Mouse (Mus musculus) intestine, embryonic 16.5 days (tissue): ENCODE measurements at regions not wholly inside any gene's neighbourhood (a gene's known extent, or its start where the extent isn't known, plus 50 kb on each side); places are given as distances from the start of the nearest gene placed in this dataset.

ENCODE experiments used
- ATAC-seq: fragments of 200-750 bp; cut with Nextera tagmentation; 2 replicates; pipeline ENCODE4 v1.8.0; 2017; ENCODE audit warnings: moderate TSS enrichment, moderate library complexity
- H3K27ac ChIP-seq: fragments of 300-500 bp; sonication (generic); 2 replicates; pipeline ENCODE4 v1.5.1; 2014; ENCODE audit warnings: mild to moderate bottlenecking, low read length
- H3K27me3 ChIP-seq: fragments of 300-500 bp; sonication (generic); replicated peaks from 2 replicates; pipeline ENCODE4 v1.6.1; 2014; ENCODE audit warnings: low read length, control low read depth, mixed read lengths; ENCODE audit not compliant: control insufficient read depth, insufficient read depth
- H3K36me3 ChIP-seq: fragments of 300-500 bp; sonication (generic); 2 replicates; pipeline ENCODE4 v1.6.1; 2014; ENCODE audit warnings: low read length, control low read depth; ENCODE audit not compliant: control insufficient read depth, insufficient read depth
- H3K4me1 ChIP-seq: fragments of 300-500 bp; sonication (generic); 2 replicates; pipeline ENCODE4 v1.6.1; 2014; ENCODE audit warnings: low read length, control low read depth, mixed read lengths; ENCODE audit not compliant: control insufficient read depth, insufficient read depth
- H3K4me2 ChIP-seq: fragments of 300-500 bp; sonication (generic); 2 replicates; pipeline ENCODE4 v1.6.1; 2014; ENCODE audit warnings: low read depth, low read length, control low read depth
- H3K4me3 ChIP-seq: fragments of 300-500 bp; sonication (generic); 2 replicates; pipeline ENCODE4 v1.5.1; 2014; ENCODE audit warnings: mild to moderate bottlenecking, low read length
- H3K9ac ChIP-seq: fragments of 300-500 bp; sonication (generic); 2 replicates; pipeline ENCODE4 v1.6.1; 2014; ENCODE audit warnings: low read depth, low read length
- H3K9me3 ChIP-seq: fragments of 300-500 bp; sonication (generic); 2 replicates; pipeline ENCODE4 v1.6.1; 2016; ENCODE audit warnings: low read length, control low read depth; ENCODE audit not compliant: control insufficient read depth
- WGBS: fragments of 180-500 bp; shearing (Covaris S2); extraction: QIAGEN DNeasy Blood & Tissue Kit; methylation state at CpG from one replicate; pipeline ENCODE4 v1.1.7; 2014; 5-methylcytosine and 5-hydroxymethylcytosine counted together

DNA sequence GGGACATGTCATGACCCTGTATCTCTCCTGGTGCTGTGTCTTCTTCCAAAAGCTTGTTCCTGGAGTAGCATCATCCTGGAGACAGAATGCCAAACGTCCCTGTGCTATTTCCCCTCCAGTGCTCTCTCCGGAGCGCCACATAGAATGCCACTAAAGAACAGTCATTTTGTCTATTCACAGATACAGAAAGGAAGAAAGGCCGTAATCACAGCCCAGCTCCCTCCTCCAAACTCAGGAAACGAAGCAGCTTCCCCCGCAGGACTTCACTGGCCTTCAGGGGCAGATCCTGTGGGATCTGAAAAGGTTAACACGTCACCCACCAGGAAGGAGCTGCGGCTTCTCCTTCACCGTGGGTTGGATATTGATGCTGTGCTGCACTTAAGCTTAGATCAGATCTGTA, 140.7 kb downstream of the Usp46 start:
- no peaks in the 10 kb centered on the region for H3K9me3 ChIP-seq
- no peak overlapping the region for H3K9ac ChIP-seq
- H3K36me3 ChIP-seq: no peaks in the 10 kb centered on the region
- no peak for ATAC-seq
- H3K4me2 ChIP-seq: no peak overlapping the region
- 76% methylated on average over 9 of the region's 9 CpGs for WGBS
- H3K4me3 ChIP-seq: no peak overlapping the region
- no peaks in the 10 kb centered on the region for H3K4me1 ChIP-seq
- no peaks in the 10 kb centered on the region for H3K27me3 ChIP-seq
- no peak overlapping the region for H3K27ac ChIP-seq

GRCm38 (mm10) chr5:73928691-73929090, 139.5 kb downstream of the Usp46 start:
- Histone ChIP-seq H3K9ac (no peak overlapping the region), H3K4me1 (no peaks in the 10 kb centered on the region), H3K4me3 (no peak overlapping the region), H3K27me3 (no peaks in the 10 kb centered on the region), H3K4me2 (no peak overlapping the region), H3K9me3 (no peaks in the 10 kb centered on the region), H3K36me3 (no peaks in the 10 kb centered on the region), H3K27ac (no peak overlapping the region)
- ATAC-seq: no peak
- WGBS: 65% methylated on average over 10 of the region's 10 CpGs

GRCm38 (mm10) chr5:73930205-73930604, 138.0 kb downstream of the Usp46 start:
- no peaks in the 10 kb centered on the region for H3K9me3 ChIP-seq
- ATAC-seq: no peak

DNA sequence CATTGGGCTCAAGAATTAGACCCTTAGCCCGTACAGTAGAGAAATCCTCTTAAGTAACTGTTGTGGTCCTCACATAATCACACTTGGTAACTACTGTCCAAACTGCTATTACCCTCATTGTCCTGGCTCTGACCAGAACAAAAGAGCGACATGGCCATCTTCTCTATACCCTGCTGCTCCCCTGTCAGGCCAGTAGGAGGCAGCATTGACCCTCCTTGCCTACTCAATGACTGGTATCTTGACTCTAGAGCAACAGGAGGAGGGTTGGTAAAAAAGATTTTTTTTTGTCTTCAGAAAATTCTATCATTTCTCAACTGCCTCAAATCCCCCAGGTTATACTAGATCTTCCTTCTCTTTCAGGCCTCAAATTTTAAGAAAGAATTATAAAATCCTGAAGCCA, 130.4 kb downstream of the Usp46 start:
- no peaks in the 10 kb centered on the region for H3K27me3 ChIP-seq
- ATAC-seq: no peak
- no peak overlapping the region for H3K4me2 ChIP-seq
- no peaks in the 10 kb centered on the region for H3K9me3 ChIP-seq
- no peak overlapping the region for H3K9ac ChIP-seq
- H3K27ac ChIP-seq: no peak overlapping the region
- no peaks in the 10 kb centered on the region for H3K36me3 ChIP-seq
- H3K4me1 ChIP-seq: no peaks in the 10 kb centered on the region
- H3K4me3 ChIP-seq: no peak overlapping the region
- WGBS: 61% methylated on average over 2 of the region's 2 CpGs

More at GRCm38 (mm10) chr5:73930205-73930604, 138.0 kb downstream of the Usp46 start:
- 63% methylated on average over 5 of the region's 5 CpGs for WGBS
- Histone ChIP-seq H3K4me3 (no peak overlapping the region), H3K36me3 (no peaks in the 10 kb centered on the region), H3K4me1 (no peaks in the 10 kb centered on the region), H3K4me2 (no peak overlapping the region), H3K9ac (no peak overlapping the region), H3K27me3 (no peaks in the 10 kb centered on the region), H3K27ac (no peak overlapping the region)

GRCm38 (mm10) chr5:73938450-73938849, 129.8 kb downstream of the Usp46 start:
- Histone ChIP-seq H3K4me3 (no peak overlapping the region), H3K4me2 (no peak overlapping the region), H3K4me1 (no peaks in the 10 kb centered on the region), H3K9ac (no peak overlapping the region), H3K27ac (no peak overlapping the region), H3K36me3 (no peaks in the 10 kb centered on the region), H3K27me3 (no peaks in the 10 kb centered on the region), H3K9me3 (no peaks in the 10 kb centered on the region)
- WGBS: 42% methylated on average over 4 of the region's 4 CpGs
- ATAC-seq: no peak

- ATAC-seq: no peak
- WGBS: 44% methylated on average over 3 of the region's 3 CpGs
- Histone ChIP-seq H3K9me3 (no peaks in the 10 kb centered on the region), H3K27ac (no peak overlapping the region), H3K4me2 (no peak overlapping the region), H3K4me3 (no peak overlapping the region), H3K27me3 (no peaks in the 10 kb centered on the region), H3K9ac (no peak overlapping the region), H3K4me1 (no peaks in the 10 kb centered on the region), H3K36me3 (no peaks in the 10 kb centered on the region)
These were observed 125.3 kb downstream of the Usp46 start for GRCm38 (mm10) chr5:73942950-73943349.

DNA sequence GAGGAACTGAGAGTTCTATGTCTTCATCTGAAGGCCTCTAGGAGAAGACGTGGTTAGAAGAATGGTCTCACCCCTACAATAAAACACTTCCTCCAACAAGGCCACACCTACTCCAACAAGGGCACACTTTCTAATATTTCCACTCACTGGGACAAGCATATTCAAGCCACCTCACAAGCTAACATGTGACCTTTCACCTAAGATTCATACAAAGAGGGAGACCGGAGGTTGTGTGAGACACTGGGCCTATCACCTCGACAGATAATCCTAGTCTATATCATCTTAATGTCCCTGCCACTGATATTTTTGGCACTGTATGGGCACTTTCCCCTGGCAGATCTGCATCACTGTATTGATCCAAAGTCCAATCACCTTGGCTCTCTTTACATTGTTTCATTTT, 122.6 kb downstream of the Usp46 start:
- WGBS: 87% methylated on average over 3 of the region's 3 CpGs
- no peak overlapping the region for H3K27ac ChIP-seq
- ATAC-seq: no peak

GRCm38 (mm10) chr5:73946164-73946563, 122.1 kb downstream of the Usp46 start:
- ATAC-seq: no peak
- Histone ChIP-seq H3K9ac (no peak overlapping the region), H3K27me3 (no peaks in the 10 kb centered on the region), H3K27ac (no peak overlapping the region), H3K4me3 (no peak overlapping the region), H3K9me3 (no peaks in the 10 kb centered on the region), H3K4me1 (no peaks in the 10 kb centered on the region), H3K4me2 (no peak overlapping the region), H3K36me3 (no peaks in the 10 kb centered on the region)
- WGBS: 86% methylated on average over 6 of the region's 6 CpGs

More for the DNA sequence above, 122.6 kb downstream of the Usp46 start:
- Histone ChIP-seq H3K36me3 (no peaks in the 10 kb centered on the region), H3K4me3 (no peak overlapping the region), H3K27me3 (no peaks in the 10 kb centered on the region), H3K9me3 (no peaks in the 10 kb centered on the region), H3K4me2 (no peak overlapping the region), H3K9ac (no peak overlapping the region), H3K4me1 (no peaks in the 10 kb centered on the region)

DNA sequence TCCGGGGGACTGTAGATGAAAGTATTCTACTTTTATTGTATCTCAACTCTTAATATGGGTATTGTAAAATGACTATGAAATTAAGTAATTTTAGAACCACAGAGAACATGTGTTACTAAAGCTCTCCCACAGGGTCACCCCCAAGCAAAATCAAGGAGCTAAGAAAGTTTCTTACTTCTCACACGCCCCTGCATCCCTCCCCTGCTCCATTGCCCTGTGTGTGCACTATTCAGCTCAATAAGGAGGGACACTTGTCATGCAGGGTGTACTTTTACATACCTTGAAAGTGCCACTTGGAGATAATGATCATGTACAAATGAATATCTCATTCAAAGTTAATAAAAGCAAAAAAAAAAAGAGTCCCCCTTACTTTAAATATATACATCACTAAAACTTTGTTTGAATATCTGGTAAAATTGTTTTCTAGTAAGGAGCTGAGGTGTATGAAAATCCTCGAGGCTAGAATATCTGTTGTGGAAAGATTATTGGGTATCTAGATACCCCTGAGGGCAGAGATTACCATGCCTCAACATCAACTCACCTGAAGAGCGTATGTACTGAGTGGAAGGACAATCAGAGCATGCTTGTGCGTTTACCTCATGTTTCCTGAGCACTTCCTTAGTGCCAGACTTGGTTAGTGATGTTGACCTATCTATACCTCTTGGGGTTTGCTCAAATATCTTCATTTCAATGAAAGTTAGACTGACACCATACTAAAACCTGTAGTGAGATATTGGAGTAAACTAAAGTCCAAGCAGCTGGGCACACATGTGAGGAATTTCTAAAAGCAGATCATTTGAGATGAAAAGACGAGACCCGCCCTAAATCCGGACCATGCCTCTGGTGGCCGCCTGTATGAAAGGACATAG, 120.0 kb downstream of the Usp46 start:
- no peak overlapping the region for H3K27ac ChIP-seq
- no peak overlapping the region for H3K4me3 ChIP-seq
- no peak overlapping the region for H3K9ac ChIP-seq
- no peaks in the 10 kb centered on the region for H3K9me3 ChIP-seq
- no peaks in the 10 kb centered on the region for H3K27me3 ChIP-seq
- no peak overlapping the region for H3K4me2 ChIP-seq
- no peaks in the 10 kb centered on the region for H3K36me3 ChIP-seq
- ATAC-seq: no peak
- 89% methylated on average over 9 of the region's 9 CpGs for WGBS
- no peaks in the 10 kb centered on the region for H3K4me1 ChIP-seq
